Mouse (Mus musculus) kidney, embryonic 14.5 days (tissue): ENCODE data around the gene Twnk. TPM values are rescaled to one million over a fixed set of nuclear protein-coding genes. Genes with fewer than 3 reads are reported as not detected.
"Not testable (repeated sequence)": the region's sequence is repeated elsewhere in the genome, so short reads cannot be mapped to it uniquely, and the experiment has no call there.

Experiments
- ATAC-seq: fragments of 200-750 bp; cut with Nextera tagmentation; 2 replicates; pipeline ENCODE4 v1.8.0; 2017; ENCODE audit warnings: moderate number of reproducible peaks, mild to moderate bottlenecking, moderate TSS enrichment, moderate library complexity; ENCODE audit not compliant: low FRiP score, low TSS enrichment
- H3K27ac ChIP-seq: fragments of 300-500 bp; sonication (generic); 2 replicates; pipeline ENCODE4 v1.5.1; 2014; ENCODE audit warnings: low read depth, mild to moderate bottlenecking, low read length, moderate library complexity, mixed read lengths
- H3K27me3 ChIP-seq: fragments of 300-500 bp; sonication (generic); 2 replicates; pipeline ENCODE4 v1.6.1; 2014; ENCODE audit warnings: mild to moderate bottlenecking, low read length; ENCODE audit not compliant: control insufficient read depth, insufficient read depth
- H3K36me3 ChIP-seq: fragments of 300-500 bp; sonication (generic); 2 replicates; pipeline ENCODE4 v1.6.1; 2014; ENCODE audit warnings: low read length, mixed read lengths; ENCODE audit not compliant: control insufficient read depth, insufficient read depth
- H3K4me1 ChIP-seq: fragments of 300-500 bp; sonication (generic); 2 replicates; pipeline ENCODE4 v1.6.1; 2014; ENCODE audit warnings: low read length, mixed read lengths; ENCODE audit not compliant: control insufficient read depth, insufficient read depth
- H3K4me2 ChIP-seq: fragments of 300-500 bp; sonication (generic); replicated peaks from 2 replicates; pipeline ENCODE4 v1.6.1; 2014; ENCODE audit warnings: low read depth, mild to moderate bottlenecking, low read length
- H3K4me3 ChIP-seq: fragments of 300-500 bp; sonication (generic); 2 replicates; pipeline ENCODE4 v1.5.1; 2014; ENCODE audit warnings: mild to moderate bottlenecking, low read length
- H3K9ac ChIP-seq: fragments of 300-500 bp; sonication (generic); 2 replicates; pipeline ENCODE4 v1.6.1; 2014; ENCODE audit warnings: low read depth, mild to moderate bottlenecking, low read length, moderate library complexity
- H3K9me3 ChIP-seq: fragments of 300-500 bp; sonication (generic); 2 replicates; pipeline ENCODE4 v1.6.1; 2016; ENCODE audit warnings: low read length; ENCODE audit not compliant: control insufficient read depth
- WGBS: fragments of 180-500 bp; shearing (Covaris S2); extraction: QIAGEN DNeasy Blood & Tissue Kit; methylation state at CpG from one replicate; pipeline ENCODE4 v1.1.7; 2014; 5-methylcytosine and 5-hydroxymethylcytosine counted together
- polyA plus RNA-seq: library from polyadenylated mRNA; unstranded; fragments of >200 nt; fragmentation: Nextera tagmentation; extraction: Ambion mirVana; gene quantifications from 2 replicates; pipeline ENCODE4 v1.2.1, GENCODE M21; 2014

Twnk gene
- polyA plus RNA-seq, 1 experiment from 2014 or later = 19.6 TPM

DNA sequence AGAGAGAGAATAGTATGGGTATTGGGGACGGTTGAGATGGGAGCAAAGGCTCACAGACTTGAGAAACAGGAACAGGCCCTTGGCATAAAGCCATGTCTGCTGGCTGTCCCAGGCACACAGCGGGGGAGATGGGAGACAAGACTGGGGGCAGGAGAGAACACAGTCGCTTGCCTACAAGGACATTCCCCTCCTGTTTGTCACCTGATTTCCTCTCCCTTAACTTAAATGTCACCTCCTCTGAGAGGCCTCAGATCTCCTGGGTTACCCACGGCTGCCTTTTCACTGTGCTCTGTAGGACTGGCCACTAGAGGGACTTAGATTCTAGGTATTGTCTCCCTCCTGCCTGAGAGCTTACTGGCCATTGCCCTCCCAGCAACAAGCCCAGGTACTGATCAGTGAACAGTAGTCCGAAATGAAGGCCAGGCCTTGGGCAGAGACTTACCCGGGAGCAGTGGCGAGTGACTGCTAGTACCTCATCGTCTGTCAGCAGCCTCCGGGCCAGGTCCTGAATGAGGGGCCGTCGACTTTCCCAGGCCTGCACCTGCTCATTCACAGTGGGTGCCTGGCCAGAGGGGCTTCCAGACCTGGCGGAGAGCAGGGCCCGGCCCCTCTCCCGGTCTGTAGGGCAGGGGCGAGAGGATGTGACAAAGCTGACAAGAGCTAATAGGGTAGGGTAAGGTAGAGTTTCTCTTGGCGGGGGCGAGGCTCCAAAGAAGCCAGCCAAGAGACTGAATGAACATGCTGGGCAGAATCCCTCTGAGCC, 27.3 kb downstream of the Twnk start:
- H3K9ac ChIP-seq = no peak overlapping the region
- no peaks in the 10 kb centered on the region for H3K9me3 ChIP-seq
- 52% methylated on average over 17 of the region's 17 CpGs for WGBS
- ATAC-seq = no peak
- no peak overlapping the region for H3K4me2 ChIP-seq
- peaks cover 8% of the 10 kb centered on the region; the same call in 1 of the 2 replicates for H3K4me1 ChIP-seq
- no peak overlapping the region for H3K27ac ChIP-seq
- H3K36me3 ChIP-seq = peaks cover 5% of the 10 kb centered on the region; the same call in 1 of the 2 replicates
- no peaks in the 10 kb centered on the region for H3K27me3 ChIP-seq
- H3K4me3 ChIP-seq = no peak overlapping the region

- no peak overlapping the region for H3K27ac ChIP-seq
- H3K36me3 ChIP-seq = no peaks in the 10 kb centered on the region
- H3K4me1 ChIP-seq = no peaks in the 10 kb centered on the region
- no peaks in the 10 kb centered on the region for H3K9me3 ChIP-seq
- no peak overlapping the region for H3K4me2 ChIP-seq
- H3K27me3 ChIP-seq = peaks cover 14% of the 10 kb centered on the region
- H3K9ac ChIP-seq = no peak overlapping the region
- 24% methylated on average over 16 of the region's 16 CpGs for WGBS
- peak; percentile 29; the same call in 1 of the 2 replicates for ATAC-seq
- H3K4me3 ChIP-seq = no peak overlapping the region
These were observed 31.4 kb downstream of the Twnk start for GRCm38 (mm10) chr19:45036867-45037266.

GRCm38 (mm10) chr19:45038198-45038597, 32.7 kb downstream of the Twnk start:
- H3K36me3 ChIP-seq, H3K4me3 ChIP-seq, H3K9me3 ChIP-seq, H3K4me2 ChIP-seq, ATAC-seq, H3K9ac ChIP-seq, H3K4me1 ChIP-seq, H3K27ac ChIP-seq: not testable (repeated sequence)
- peaks cover 14% of the 10 kb centered on the region for H3K27me3 ChIP-seq
- WGBS = 91% methylated on average over 7 of the region's 7 CpGs

- no peaks in the 10 kb centered on the region for H3K9me3 ChIP-seq
- H3K27me3 ChIP-seq = peaks cover 18% of the 10 kb centered on the region
- no peak overlapping the region for H3K27ac ChIP-seq
- no peaks in the 10 kb centered on the region for H3K36me3 ChIP-seq
- peaks cover 4% of the 10 kb centered on the region; the same call in 1 of the 2 replicates for H3K4me1 ChIP-seq
- no peak overlapping the region for H3K4me3 ChIP-seq
- H3K9ac ChIP-seq = no peak overlapping the region
- 58% methylated on average over 13 of the region's 13 CpGs for WGBS
- H3K4me2 ChIP-seq = no peak overlapping the region
- ATAC-seq = no peak
These were observed 34.8 kb downstream of the Twnk start for GRCm38 (mm10) chr19:45040214-45040613.

DNA sequence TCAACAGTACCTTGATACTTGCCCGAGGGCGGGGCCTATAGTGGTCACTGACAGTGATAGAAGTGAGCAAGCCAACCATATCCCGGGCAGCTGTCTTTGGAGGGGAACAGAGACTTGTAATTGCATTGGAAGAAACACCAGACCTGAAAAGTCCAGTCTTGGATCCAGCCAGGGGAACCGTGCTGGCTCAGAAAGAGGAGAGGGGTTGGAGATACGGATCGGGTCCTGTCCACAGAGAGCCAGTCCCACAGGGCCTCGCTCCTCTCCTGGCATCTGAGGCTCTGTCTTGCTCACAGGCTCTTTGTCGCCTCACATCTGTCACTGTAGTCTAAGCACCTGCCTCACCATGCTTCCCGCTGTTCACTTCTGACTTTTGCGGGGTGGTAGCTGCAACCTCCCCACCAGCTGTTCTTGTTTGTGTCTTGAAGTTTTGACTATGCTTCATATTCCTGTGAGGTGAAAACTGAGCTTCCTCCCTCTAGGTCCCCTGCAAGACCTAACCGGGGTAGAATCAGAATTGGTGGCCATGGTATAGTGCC, 39.0 kb downstream of the Twnk start:
- Histone ChIP-seq H3K36me3 (no peaks in the 10 kb centered on the region), H3K9ac (no peak overlapping the region), H3K27ac (no peak overlapping the region), H3K4me3 (no peak overlapping the region), H3K4me2 (no peak overlapping the region), H3K4me1 (peaks cover 27% of the 10 kb centered on the region), H3K9me3 (no peaks in the 10 kb centered on the region), H3K27me3 (peaks cover 23% of the 10 kb centered on the region)
- WGBS = 60% methylated on average over 11 of the region's 11 CpGs
- no peak for ATAC-seq

- no peaks in the 10 kb centered on the region for H3K9me3 ChIP-seq
- H3K27me3 ChIP-seq = peaks cover 17% of the 10 kb centered on the region
- no peak overlapping the region for H3K9ac ChIP-seq
- ATAC-seq = peak; percentile 18; the same call in 1 of the 2 replicates
- H3K27ac ChIP-seq = no peak overlapping the region
- H3K4me1 ChIP-seq = peaks cover 27% of the 10 kb centered on the region
- H3K4me2 ChIP-seq = no peak overlapping the region; the same call in 1 of the 2 replicates
- H3K36me3 ChIP-seq = no peaks in the 10 kb centered on the region
- no peak overlapping the region for H3K4me3 ChIP-seq
- WGBS = 18% methylated on average over 15 of the region's 15 CpGs
These were observed 39.8 kb downstream of the Twnk start for GRCm38 (mm10) chr19:45045236-45045635.

GRCm38 (mm10) chr19:45045651-45046050, 40.2 kb downstream of the Twnk start, which contains the start of gene Pdzd7:
TSS of gene Pdzd7 (minus strand) at chr19:45045717.
- Histone ChIP-seq H3K27me3 (peaks cover 13% of the 10 kb centered on the region), H3K27ac (no peak within 1 kb of the TSS), H3K36me3 (0 out of 2 replicates have a peak, but pooled peaks cover 3% of the 10 kb centered on the region), H3K9ac (peak within 1 kb of the TSS; percentile 60; the same call in 1 of the 2 replicates), H3K4me3 (peak within 1 kb of the TSS; percentile 46), H3K9me3 (no peaks in the 10 kb centered on the region), H3K4me2 (peak within 1 kb of the TSS; percentile 86), H3K4me1 (peaks cover 27% of the 10 kb centered on the region)
- WGBS = 67% methylated on average over 5 of the region's 5 CpGs
- no peak for ATAC-seq

- Histone ChIP-seq H3K9ac (peak overlapping the region; percentile 60; the same call in 1 of the 2 replicates), H3K36me3 (0 out of 2 replicates have a peak, but pooled peaks cover 4% of the 10 kb centered on the region), H3K9me3 (no peaks in the 10 kb centered on the region), H3K4me3 (peak overlapping the region; percentile 46), H3K27ac (peak overlapping the region; percentile 81; the same call in 1 of the 2 replicates), H3K4me1 (peaks cover 27% of the 10 kb centered on the region), H3K4me2 (peak overlapping the region; percentile 86), H3K27me3 (peaks cover 13% of the 10 kb centered on the region)
- peak; percentile 37 for ATAC-seq
- 3% methylated on average over 34 of the region's 34 CpGs for WGBS
These were observed 41.3 kb downstream of the Twnk start for GRCm38 (mm10) chr19:45046523-45047321.
